Comparison of ENCODE assay signal across 9 mouse cellular contexts in genomic region chr16:38924940-38925339, GRCm38 (mm10). TPM values are rescaled to one million over a fixed set of nuclear protein-coding genes. Genes with fewer than 3 reads are reported as not detected.
DNase-seq lines count a peak whose midpoint lies in the region; ATAC-seq and TF ChIP-seq lines count a peak whose summit lies in the region.
"Had no signal": no experiment of that assay in that cellular context is flagged by ENCODE, and none has a peak within 500 bp of the region (broad histone marks: within the 10 kb centered on the region; RNA-seq: fewer than 3 reads in every experiment).

No protein-coding gene starts in this region.

- no peaks in the 10 kb centered on the region for H3K4me1 ChIP-seq in intestine, embryonic 14.5 days (replicated peaks; ENCODE audit: control insufficient read depth, insufficient read depth, low read length)
- no peaks in the 10 kb centered on the region for H3K4me1 ChIP-seq in intestine, postnatal 0 days (replicated peaks; ENCODE audit: control insufficient read depth, insufficient read depth, low read length)

- H3K9ac ChIP-seq in intestine, embryonic 14.5 days (ENCODE audit: low read length) = no peak overlapping the region
- H3K9ac ChIP-seq in intestine, postnatal 0 days (ENCODE audit: low read depth, low read length) = no peak overlapping the region
- H3K9ac ChIP-seq: limb, embryonic 15.5 days had no signal

- no peak for TF ChIP-seq CTCF in intestine, postnatal 0 days (IDR thresholded peaks at IDR 0.05; ENCODE audit: low read depth)

- intact Hi-C loops in left cerebral cortex, postnatal 10 days (cut with DNase I) = no loop called here

- no peak overlapping the region for H3K27ac ChIP-seq in intestine, embryonic 14.5 days (ENCODE audit: low read depth)
- H3K27ac ChIP-seq in intestine, postnatal 0 days (ENCODE audit: low read depth, low read length) = no peak overlapping the region
- H3K27ac ChIP-seq: limb, embryonic 15.5 days had no signal

- no peaks in the 10 kb centered on the region for H3K9me3 ChIP-seq in intestine, embryonic 14.5 days (ENCODE audit: control insufficient read depth, low read length)
- no peaks in the 10 kb centered on the region for H3K9me3 ChIP-seq in intestine, postnatal 0 days (ENCODE audit: control insufficient read depth)
- H3K9me3 ChIP-seq: limb, embryonic 15.5 days had no signal

- DNase-seq in intestine, embryonic 14.5 days (ENCODE audit: low spot score) = no peak
- peak; percentile 54 to 72 for DNase-seq in frontal cortex, postnatal 10 days (ENCODE audit: low spot score in 2 of 2)
- DNase-seq in left cerebral cortex, postnatal 10 days (ENCODE audit: extremely low spot score in 1 of 2, low spot score in 2 of 2) = peak; percentile 34 to 71
- DNase-seq in right cerebral cortex, postnatal 10 days (ENCODE audit: low spot score in 2 of 2) = peak; percentile 74 to 90
- no peak for DNase-seq in spleen, postnatal 10 days (ENCODE audit: low spot score in 2 of 2)
- DNase-seq in cerebellum, adult 8-10 months = no peak
- DNase-seq in ovary, postnatal 14 days (ENCODE audit: low spot score) = no peak

- peak overlapping the region; percentile 33 for H3K4me2 ChIP-seq in intestine, embryonic 14.5 days (ENCODE audit: low read length)
- H3K4me2 ChIP-seq in intestine, postnatal 0 days (replicated peaks; ENCODE audit: low read depth) = no peak overlapping the region
- H3K4me2 ChIP-seq: limb, embryonic 15.5 days had no signal

- H3K36me3 ChIP-seq in intestine, embryonic 14.5 days (ENCODE audit: control insufficient read depth, insufficient read depth, low read length) = no peaks in the 10 kb centered on the region
- no peaks in the 10 kb centered on the region for H3K36me3 ChIP-seq in intestine, postnatal 0 days (ENCODE audit: control insufficient read depth, insufficient read depth)
- H3K36me3 ChIP-seq: limb, embryonic 15.5 days had no signal

- H3K4me3 ChIP-seq in intestine, embryonic 14.5 days (ENCODE audit: low read depth, low read length) = no peak overlapping the region
- H3K4me3 ChIP-seq in intestine, postnatal 0 days (ENCODE audit: low read depth, low read length) = no peak overlapping the region
- H3K4me3 ChIP-seq: limb, embryonic 15.5 days had no signal

- WGBS in intestine, embryonic 14.5 days = 47% methylated on average over 13 of the region's 13 CpGs
- WGBS in intestine, postnatal 0 days = 59% methylated on average over 13 of the region's 13 CpGs

- ATAC-seq in intestine, embryonic 14.5 days (replicated peaks; ENCODE audit: low FRiP score, low TSS enrichment, low read depth) = no peak
- ATAC-seq in intestine, postnatal 0 days = no peak

- H3K27me3 ChIP-seq in intestine, embryonic 14.5 days (replicated peaks; ENCODE audit: control insufficient read depth, insufficient read depth, low read length) = no peaks in the 10 kb centered on the region
- H3K27me3 ChIP-seq in intestine, postnatal 0 days (replicated peaks; ENCODE audit: control insufficient read depth, insufficient read depth, low read length) = no peaks in the 10 kb centered on the region
- H3K27me3 ChIP-seq: limb, embryonic 15.5 days had no signal

RNA-seq across cellular contexts. Expression of gene Igsf11, which starts 32.5 kb away (rescaled TPM):
- 1.1 and 1.6 TPM in 2 replicates for polyA plus RNA-seq in intestine, embryonic 14.5 days (2014; fragmentation: Nextera tagmentation; extraction: Ambion mirVana)
- polyA plus RNA-seq in intestine, postnatal 0 days (2015; fragmentation: Nextera tagmentation; extraction: Ambion mirVana) = 1.2 and 1.6 TPM in 2 replicates
- total RNA-seq in left cerebral cortex, postnatal 10 days (2021) = 10 to 100 TPM; 23.6 to 28.1 TPM

Comparison
In these comparisons a context has a peak if more than half of its experiments do, and no peak if none do; other contexts are left out.
1. DNase-seq: peak in frontal cortex, postnatal 10 days (2 of 2), left cerebral cortex, postnatal 10 days (2 of 2) and right cerebral cortex, postnatal 10 days (2 of 2); none in intestine, embryonic 14.5 days (single experiment), spleen, postnatal 10 days (0 of 2), cerebellum, adult 8-10 months (single experiment) and ovary, postnatal 14 days (single experiment).